ENCODE assay signal across 19 mouse cellular contexts in the genomic region with DNA sequence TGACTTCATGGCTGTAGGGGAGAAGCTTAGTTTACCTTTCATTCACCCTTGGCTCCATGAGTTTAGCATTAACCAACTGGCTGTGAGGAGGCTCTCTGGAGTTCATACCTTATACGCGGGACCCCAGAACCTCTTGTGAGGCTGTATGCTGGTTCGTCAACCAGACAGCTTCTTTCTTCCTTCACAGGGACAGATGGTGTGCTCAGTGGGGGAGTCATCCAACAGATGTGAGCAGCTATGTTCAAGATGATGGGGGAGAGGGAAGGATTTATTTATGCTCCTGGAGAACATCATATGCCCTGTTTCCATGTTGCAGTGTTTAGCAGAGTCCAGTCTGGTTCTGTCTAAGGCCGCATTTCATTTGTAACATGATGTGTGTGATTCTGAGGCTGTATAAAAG. TPM values are rescaled to one million over a fixed set of nuclear protein-coding genes. Genes with fewer than 3 reads are reported as not detected.
"Had no signal": no experiment of that assay in that cellular context is flagged by ENCODE, and none has a peak within 500 bp of the region (broad histone marks: within the 10 kb centered on the region; RNA-seq: fewer than 3 reads in every experiment).

No protein-coding gene starts in this region.

- H3K36me3 ChIP-seq: lung, embryonic 15.5 days; neural tube, embryonic 12.5 days; stomach, embryonic 15.5 days had no signal

- H3K4me2 ChIP-seq: lung, embryonic 15.5 days; midbrain, embryonic 11.5 days; neural tube, embryonic 12.5 days; stomach, embryonic 15.5 days had no signal

- H3K4me3 ChIP-seq: lung, embryonic 15.5 days; megakaryocyte, embryonic 14.5 days; neural tube, embryonic 12.5 days; stomach, embryonic 15.5 days had no signal

- DNase-seq: liver, postnatal 0 days; lung, adult 2 months; lung, postnatal 14 days; lung, postnatal 36 days; midbrain, embryonic 14.5 days; thymus, adult 2 months; thymus, postnatal 25 days; thymus, postnatal 4 days had no signal

- H3K27ac ChIP-seq: lung, embryonic 15.5 days; macrophage; neural tube, embryonic 12.5 days; stomach, embryonic 15.5 days; stomach, postnatal 0 days had no signal

- H3K9ac ChIP-seq: liver, postnatal 0 days; lung, embryonic 15.5 days; neural tube, embryonic 12.5 days; stomach, embryonic 15.5 days had no signal

- H3K27me3 ChIP-seq: lung, embryonic 15.5 days; megakaryocyte, embryonic 14.5 days; neural tube, embryonic 12.5 days; stomach, embryonic 15.5 days had no signal

- H3K4me1 ChIP-seq: lung, embryonic 15.5 days; neural tube, embryonic 12.5 days; stomach, embryonic 15.5 days had no signal

- H3K9me3 ChIP-seq: lung, embryonic 15.5 days; megakaryocyte, embryonic 14.5 days; neural tube, embryonic 12.5 days; stomach, embryonic 15.5 days had no signal

- ATAC-seq: liver, postnatal 0 days; lung, postnatal 0 days; midbrain, embryonic 16.5 days had no signal

RNA-seq across cellular contexts. Expression of a gene that starts 6.6 kb away (rescaled TPM):
- total RNA-seq: monocyte, adult 5-6 weeks; neutrophil, adult 5-6 weeks had no signal
